Mouse (Mus musculus): Measurements from ENCODE around the gene Rab11fip4. TPM values are rescaled to one million over a fixed set of nuclear protein-coding genes. Genes with fewer than 3 reads are reported as not detected.

Rab11fip4 gene
- polyA plus RNA-seq, 1 experiment from 2014 or later = 0.26 TPM

DNA sequence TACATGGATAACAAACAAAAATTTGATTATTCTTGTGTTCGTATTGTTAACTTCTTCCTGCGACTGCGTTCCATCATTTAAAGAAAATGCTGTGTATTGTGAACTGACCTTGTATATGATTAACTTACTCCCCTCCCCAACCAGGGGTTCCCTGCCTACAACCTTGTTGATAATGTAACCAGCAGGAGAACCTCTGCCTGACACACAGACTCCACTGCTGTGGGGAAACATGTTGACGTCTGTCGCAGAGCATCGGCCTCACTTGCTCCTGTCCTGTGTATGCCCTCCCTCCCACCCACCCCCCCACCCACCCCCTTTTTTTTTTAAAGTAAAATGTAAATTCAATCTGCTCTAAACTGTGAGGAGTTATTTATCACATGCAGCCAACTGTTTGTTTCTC is 9.8 kb upstream of the Rab11fip4 start:
- H3K27ac ChIP-seq = no peak overlapping the region
- WGBS = 86% methylated on average over 6 of the region's 6 CpGs
- H3K4me2 ChIP-seq = no peak overlapping the region
- H3K36me3 ChIP-seq = peaks cover 11% of the 10 kb centered on the region; the same call in 1 of the 2 replicates
- no peak for ATAC-seq (replicated peaks; ENCODE audit: insufficient number of reproducible peaks, insufficient read depth, low FRiP score, low read depth)
- H3K4me3 ChIP-seq = no peak overlapping the region
- H3K9me3 ChIP-seq (replicated peaks) = no peaks in the 10 kb centered on the region
- H3K27me3 ChIP-seq = no peaks in the 10 kb centered on the region
- H3K9ac ChIP-seq = no peak overlapping the region
- H3K4me1 ChIP-seq (replicated peaks) = no peaks in the 10 kb centered on the region; the same call in 1 of the 2 replicates

DNA sequence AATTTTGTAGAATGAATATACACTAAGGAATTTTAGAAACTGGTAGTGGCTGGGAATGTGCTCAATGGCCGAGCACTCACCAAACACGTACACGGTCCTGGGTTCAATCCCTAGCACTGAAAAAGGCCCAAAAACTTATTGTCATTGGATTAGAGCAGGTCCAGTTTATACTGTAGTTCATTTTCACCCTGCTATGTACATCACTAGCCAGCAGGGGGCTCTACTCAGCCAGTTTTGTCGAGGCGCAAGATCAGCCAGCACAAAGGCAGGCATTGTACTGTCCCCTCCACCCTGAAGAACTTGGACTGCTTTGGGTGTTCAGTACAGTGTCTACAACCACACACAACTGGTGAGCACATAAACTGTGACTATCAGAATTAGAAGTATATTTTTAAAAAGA is 6.8 kb upstream of the Rab11fip4 start:
- WGBS = 11% methylated on average over 5 of the region's 5 CpGs
- no peak overlapping the region for H3K4me3 ChIP-seq
- no peaks in the 10 kb centered on the region for H3K9me3 ChIP-seq (replicated peaks)
- no peak overlapping the region for H3K9ac ChIP-seq
- H3K27me3 ChIP-seq = peaks cover 19% of the 10 kb centered on the region
- H3K4me2 ChIP-seq = no peak overlapping the region
- no peak for ATAC-seq (replicated peaks; ENCODE audit: insufficient number of reproducible peaks, insufficient read depth, low FRiP score, low read depth)
- H3K4me1 ChIP-seq (replicated peaks) = no peaks in the 10 kb centered on the region; the same call in 1 of the 2 replicates
- H3K36me3 ChIP-seq = peaks cover 4% of the 10 kb centered on the region; the same call in 1 of the 2 replicates
- no peak overlapping the region for H3K27ac ChIP-seq

DNA sequence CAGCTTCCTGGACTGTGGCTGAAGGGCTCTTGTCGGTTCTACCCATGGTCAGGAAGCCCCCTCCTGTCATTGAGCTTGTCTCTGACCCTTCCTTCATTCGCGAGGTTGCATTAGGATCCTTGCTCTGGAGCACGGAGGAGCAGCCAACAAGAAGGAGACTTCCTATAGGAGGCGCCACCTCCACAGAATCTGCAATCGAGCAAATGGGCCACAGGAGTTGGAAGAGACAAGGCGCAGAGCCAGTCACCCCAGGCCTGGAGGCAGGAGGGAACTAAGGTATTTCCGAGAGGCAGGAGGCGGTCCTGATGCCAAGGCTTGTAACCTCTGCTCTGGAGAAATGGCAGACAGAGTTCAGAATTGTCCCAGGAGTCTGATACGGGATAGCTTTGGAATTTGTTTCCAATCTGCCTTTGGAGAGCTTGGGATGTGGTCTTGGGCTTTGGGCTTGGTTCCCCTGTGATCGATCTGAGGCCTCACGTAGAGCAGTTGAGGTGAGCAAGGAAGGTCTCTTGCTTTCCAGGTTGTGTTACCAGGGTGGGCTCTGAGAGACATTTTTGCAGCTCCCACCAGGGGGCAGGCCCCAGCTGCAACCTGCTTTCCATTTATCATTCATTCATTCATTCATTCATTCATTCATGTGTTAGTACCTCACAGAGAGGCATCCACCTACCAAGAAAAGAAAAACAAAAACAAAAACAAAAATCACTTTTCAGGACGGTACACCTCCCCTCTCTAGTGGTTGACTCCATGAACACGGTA is 1.5 kb upstream of the Rab11fip4 start:
- Histone ChIP-seq H3K4me2 (no peak overlapping the region), H3K4me1 (replicated peaks) (peaks cover 12% of the 10 kb centered on the region), H3K27ac (no peak overlapping the region), H3K9ac (no peak overlapping the region), H3K4me3 (no peak overlapping the region), H3K27me3 (peaks cover 68% of the 10 kb centered on the region), H3K9me3 (replicated peaks) (no peaks in the 10 kb centered on the region), H3K36me3 (no peaks in the 10 kb centered on the region)
- 44% methylated on average over 14 of the region's 14 CpGs for WGBS
- no peak for ATAC-seq (replicated peaks; ENCODE audit: insufficient number of reproducible peaks, insufficient read depth, low FRiP score, low read depth)

DNA sequence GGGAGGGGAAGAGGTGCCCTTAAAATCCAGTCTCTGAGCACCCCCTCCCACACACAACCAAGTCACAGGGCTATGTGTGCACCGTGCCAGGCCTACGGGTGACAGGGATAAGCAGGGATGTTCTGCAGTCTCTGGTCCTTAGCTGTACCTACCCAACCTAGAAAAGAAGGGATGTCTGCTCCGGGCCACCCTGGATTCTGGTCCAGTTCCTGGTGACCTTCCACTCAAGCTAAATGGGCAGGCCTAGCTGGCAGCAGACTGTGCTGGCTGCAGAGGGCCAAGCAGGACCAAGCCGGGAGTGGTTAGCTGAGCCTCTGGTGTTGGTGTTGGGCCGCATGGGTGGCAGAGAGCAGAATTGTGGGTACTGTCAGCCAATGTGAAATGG is 571 bp downstream of the Rab11fip4 start:
- 32% methylated on average over 5 of the region's 5 CpGs for WGBS
- no peaks in the 10 kb centered on the region for H3K36me3 ChIP-seq
- peak overlapping the region; percentile 50; the same call in 1 of the 2 replicates for H3K9ac ChIP-seq
- no peaks in the 10 kb centered on the region for H3K9me3 ChIP-seq (replicated peaks)
- H3K4me1 ChIP-seq (replicated peaks) = peaks cover 12% of the 10 kb centered on the region
- no peak for ATAC-seq (replicated peaks; ENCODE audit: insufficient number of reproducible peaks, insufficient read depth, low FRiP score, low read depth)
- peak overlapping the region; percentile 98 for H3K4me2 ChIP-seq
- no peak overlapping the region for H3K27ac ChIP-seq
- peaks cover 73% of the 10 kb centered on the region for H3K27me3 ChIP-seq
- peak overlapping the region; percentile 61 for H3K4me3 ChIP-seq

DNA sequence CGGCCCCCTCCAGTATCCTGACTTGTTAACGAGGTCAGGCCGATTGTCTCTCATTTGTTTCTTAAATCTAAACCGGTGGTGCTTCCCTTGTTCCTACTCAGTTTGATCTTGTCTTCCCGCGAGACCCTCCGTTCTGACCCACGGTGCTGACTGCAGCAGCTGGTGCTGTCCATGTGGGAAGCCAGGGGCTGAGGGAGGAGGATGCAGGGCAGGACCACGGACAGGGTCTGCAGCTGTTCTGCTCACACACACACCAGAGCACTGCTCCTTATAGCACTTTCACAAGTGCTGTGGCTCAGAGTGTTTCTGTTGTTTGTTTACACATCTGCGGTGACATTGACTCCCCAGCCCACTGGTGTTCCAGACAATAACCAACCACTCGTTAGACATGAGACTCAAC is 2.5 kb downstream of the Rab11fip4 start:
- no peaks in the 10 kb centered on the region for H3K9me3 ChIP-seq (replicated peaks)
- H3K36me3 ChIP-seq = no peaks in the 10 kb centered on the region
- H3K27ac ChIP-seq = no peak overlapping the region
- H3K27me3 ChIP-seq = peaks cover 61% of the 10 kb centered on the region
- WGBS = 28% methylated on average over 11 of the region's 11 CpGs
- no peak overlapping the region for H3K4me3 ChIP-seq
- no peak for ATAC-seq (replicated peaks; ENCODE audit: insufficient number of reproducible peaks, insufficient read depth, low FRiP score, low read depth)
- H3K4me1 ChIP-seq (replicated peaks) = peaks cover 12% of the 10 kb centered on the region
- no peak overlapping the region for H3K9ac ChIP-seq
- H3K4me2 ChIP-seq = no peak overlapping the region

DNA sequence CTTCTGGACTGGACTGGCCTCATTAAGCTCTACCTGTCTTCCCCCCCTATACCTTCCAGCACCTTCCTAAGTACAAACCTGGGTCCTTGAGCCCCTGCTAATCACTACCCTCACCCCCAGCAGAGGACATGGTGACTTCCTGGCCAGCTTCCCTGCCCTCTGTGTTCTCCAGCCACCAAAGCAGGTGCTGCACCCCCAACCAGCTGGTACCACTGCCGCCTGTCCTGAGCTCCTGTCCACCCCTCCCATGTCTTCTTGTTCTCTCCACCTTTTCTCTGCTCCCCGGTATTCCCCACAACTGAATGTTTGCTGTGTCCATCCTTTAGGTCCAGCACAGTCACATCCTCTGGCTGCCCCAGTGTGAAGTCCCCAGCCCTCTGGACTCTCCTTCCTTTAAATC is 19.4 kb downstream of the Rab11fip4 start:
- Histone ChIP-seq H3K9ac (no peak overlapping the region), H3K27ac (no peak overlapping the region), H3K9me3 (replicated peaks) (no peaks in the 10 kb centered on the region), H3K27me3 (peaks cover 15% of the 10 kb centered on the region), H3K4me2 (peak overlapping the region; percentile 33; the same call in 1 of the 2 replicates), H3K4me1 (replicated peaks) (peaks cover 14% of the 10 kb centered on the region), H3K4me3 (no peak overlapping the region), H3K36me3 (no peaks in the 10 kb centered on the region)
- 56% methylated on average over 2 of the region's 2 CpGs for WGBS
- no peak for ATAC-seq (replicated peaks; ENCODE audit: insufficient number of reproducible peaks, insufficient read depth, low FRiP score, low read depth)

DNA sequence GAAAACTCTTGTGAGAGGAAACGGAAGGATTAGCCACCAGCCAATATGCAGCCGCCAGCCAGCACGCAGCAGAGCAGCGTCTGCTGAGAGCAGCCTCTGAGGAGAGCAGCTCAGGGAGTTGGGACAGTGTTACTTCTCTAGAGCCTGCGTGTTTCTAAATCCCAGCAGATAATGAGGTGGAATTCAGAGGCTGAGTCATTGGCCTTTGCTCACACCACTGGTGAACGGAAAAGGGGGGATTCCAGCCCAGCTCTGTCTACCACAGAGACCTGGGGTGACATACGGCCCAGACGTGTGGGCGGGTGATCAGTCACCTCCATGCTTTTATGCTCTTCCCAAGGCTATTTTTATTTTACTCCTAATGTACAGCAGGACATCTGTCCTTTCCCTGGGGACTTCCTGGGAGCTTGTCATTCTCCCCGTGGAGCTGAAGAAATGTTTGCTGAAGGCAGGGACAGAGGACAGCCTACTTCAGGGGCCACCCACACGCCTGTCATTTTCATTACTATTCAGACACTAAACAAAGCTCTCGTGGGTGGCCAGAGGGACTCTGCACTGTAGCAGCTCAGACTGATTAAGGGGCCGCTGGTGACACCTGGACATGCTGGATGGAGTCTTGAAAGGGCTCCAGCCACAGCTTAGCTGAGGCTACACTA is 20.1 kb downstream of the Rab11fip4 start:
- peaks cover 14% of the 10 kb centered on the region for H3K4me1 ChIP-seq (replicated peaks)
- no peak overlapping the region for H3K4me3 ChIP-seq
- peak overlapping the region; percentile 33 for H3K4me2 ChIP-seq
- H3K9ac ChIP-seq = no peak overlapping the region
- no peaks in the 10 kb centered on the region for H3K9me3 ChIP-seq (replicated peaks)
- H3K36me3 ChIP-seq = no peaks in the 10 kb centered on the region
- 14% methylated on average over 13 of the region's 13 CpGs for WGBS
- ATAC-seq (replicated peaks; ENCODE audit: insufficient number of reproducible peaks, insufficient read depth, low FRiP score, low read depth) = no peak; the same call in 1 of the 2 replicates
- no peak overlapping the region for H3K27ac ChIP-seq
- H3K27me3 ChIP-seq = peaks cover 15% of the 10 kb centered on the region

DNA sequence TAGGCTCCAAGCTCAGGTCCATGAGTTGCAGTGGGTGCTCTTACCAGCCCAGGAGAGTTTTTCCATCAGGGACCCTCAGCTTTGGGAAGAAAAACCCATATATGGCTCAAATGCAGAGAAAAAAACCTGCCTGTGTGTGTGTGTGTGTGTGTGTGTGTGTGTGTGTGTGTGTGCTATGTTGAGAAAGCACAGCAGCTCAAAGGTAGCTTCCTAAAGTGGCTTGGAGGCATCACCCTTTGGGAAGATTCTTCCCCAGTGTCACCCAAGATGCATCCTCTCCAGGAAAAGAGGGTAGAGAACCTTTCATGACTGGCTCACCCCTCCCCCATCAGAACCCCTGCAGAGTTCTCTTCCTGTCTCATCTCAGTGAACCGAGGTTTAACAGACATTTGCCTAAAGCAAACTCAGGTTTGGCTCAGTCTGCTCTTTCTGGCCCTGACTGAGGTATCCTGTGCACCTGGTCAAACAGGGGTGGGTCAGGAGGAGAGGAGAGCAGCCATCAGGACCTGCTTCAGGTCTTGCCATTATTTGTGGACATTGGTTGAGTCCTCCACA is 21.1 kb downstream of the Rab11fip4 start:
- Histone ChIP-seq H3K27ac (no peak overlapping the region), H3K9me3 (replicated peaks) (no peaks in the 10 kb centered on the region), H3K27me3 (peaks cover 14% of the 10 kb centered on the region), H3K4me3 (no peak overlapping the region), H3K4me1 (replicated peaks) (peaks cover 14% of the 10 kb centered on the region), H3K4me2 (no peak overlapping the region), H3K36me3 (no peaks in the 10 kb centered on the region), H3K9ac (no peak overlapping the region)
- WGBS = 37% methylated on average over 1 of the region's 1 CpGs
- ATAC-seq (replicated peaks; ENCODE audit: insufficient number of reproducible peaks, insufficient read depth, low FRiP score, low read depth) = no peak

DNA sequence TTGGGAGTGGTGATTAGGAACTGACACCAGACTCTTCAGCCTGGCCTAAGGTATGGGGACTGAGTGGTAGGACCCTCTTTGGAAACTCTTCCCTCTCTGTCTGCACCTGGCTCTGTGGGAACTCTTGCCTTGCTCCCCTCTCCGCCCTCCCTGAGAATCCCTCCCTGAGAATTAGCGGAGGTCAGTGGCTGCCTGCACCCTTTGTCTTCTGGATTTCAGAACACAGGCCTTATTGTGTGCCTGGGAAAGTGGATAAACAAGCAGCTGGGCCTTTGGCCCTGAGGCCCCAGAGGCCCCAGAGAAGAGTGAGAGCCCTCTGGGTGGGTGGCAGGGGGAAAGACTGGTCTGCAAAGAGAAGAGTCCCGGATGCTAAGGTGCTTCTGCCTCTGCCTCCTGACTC is 22.1 kb downstream of the Rab11fip4 start:
- no peaks in the 10 kb centered on the region for H3K36me3 ChIP-seq
- H3K27ac ChIP-seq = no peak overlapping the region
- peaks cover 9% of the 10 kb centered on the region for H3K27me3 ChIP-seq
- no peak overlapping the region for H3K9ac ChIP-seq
- no peak overlapping the region for H3K4me2 ChIP-seq
- peaks cover 14% of the 10 kb centered on the region for H3K4me1 ChIP-seq (replicated peaks)
- no peak for ATAC-seq (replicated peaks; ENCODE audit: insufficient number of reproducible peaks, insufficient read depth, low FRiP score, low read depth)
- WGBS = 65% methylated on average over 3 of the region's 3 CpGs
- no peaks in the 10 kb centered on the region for H3K9me3 ChIP-seq (replicated peaks)
- no peak overlapping the region for H3K4me3 ChIP-seq

DNA sequence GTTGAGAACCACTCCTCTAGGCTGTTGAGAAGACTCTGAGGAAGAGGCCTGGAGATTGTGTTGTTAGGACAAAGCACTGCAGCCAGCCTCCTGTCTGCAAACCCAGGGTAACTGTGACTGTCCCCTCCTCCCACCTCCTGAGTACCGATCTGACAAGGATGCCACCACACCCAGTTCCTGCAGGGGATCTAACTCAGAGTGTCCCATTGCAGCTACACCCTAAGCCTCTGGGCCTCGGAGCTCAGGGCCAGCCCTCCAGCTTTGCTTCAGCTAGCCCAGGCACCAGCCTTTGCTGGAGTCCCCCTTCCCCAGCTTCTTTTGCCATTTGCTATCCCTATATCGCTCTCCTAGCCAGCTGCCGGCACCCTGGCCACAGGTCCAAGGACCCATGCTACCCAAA is 22.7 kb downstream of the Rab11fip4 start:
- 49% methylated on average over 4 of the region's 4 CpGs for WGBS
- no peak for ATAC-seq (replicated peaks; ENCODE audit: insufficient number of reproducible peaks, insufficient read depth, low FRiP score, low read depth)
- no peak overlapping the region for H3K4me3 ChIP-seq
- no peaks in the 10 kb centered on the region for H3K9me3 ChIP-seq (replicated peaks)
- H3K4me1 ChIP-seq (replicated peaks) = peaks cover 14% of the 10 kb centered on the region
- H3K27ac ChIP-seq = no peak overlapping the region
- H3K9ac ChIP-seq = no peak overlapping the region
- H3K27me3 ChIP-seq = peaks cover 9% of the 10 kb centered on the region
- no peaks in the 10 kb centered on the region for H3K36me3 ChIP-seq
- no peak overlapping the region for H3K4me2 ChIP-seq

DNA sequence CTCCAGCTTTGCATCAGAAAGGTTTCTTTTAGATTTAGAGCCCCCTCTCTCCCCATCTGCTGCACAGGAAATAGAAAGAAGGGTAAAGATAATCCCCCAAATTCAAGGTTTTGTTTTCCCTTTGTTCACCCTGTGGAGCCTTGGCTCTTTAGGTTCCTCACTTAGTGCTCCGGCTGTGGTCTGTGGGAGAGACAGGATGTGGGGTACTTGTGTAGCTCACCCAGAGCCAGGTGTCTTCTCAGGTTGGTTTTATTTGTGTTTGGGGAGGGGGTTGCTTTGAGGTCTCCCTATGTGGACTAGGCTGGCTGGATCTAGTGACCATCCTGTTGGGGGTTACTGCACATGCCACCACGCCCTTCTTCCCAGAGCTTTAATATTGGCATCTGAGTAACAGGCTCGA is 23.9 kb downstream of the Rab11fip4 start:
- H3K36me3 ChIP-seq = no peaks in the 10 kb centered on the region
- H3K9ac ChIP-seq = no peak overlapping the region
- H3K9me3 ChIP-seq (replicated peaks) = no peaks in the 10 kb centered on the region
- peaks cover 14% of the 10 kb centered on the region for H3K4me1 ChIP-seq (replicated peaks)
- H3K4me3 ChIP-seq = no peak overlapping the region
- 78% methylated on average over 3 of the region's 3 CpGs for WGBS
- H3K27ac ChIP-seq = no peak overlapping the region
- H3K4me2 ChIP-seq = no peak overlapping the region
- H3K27me3 ChIP-seq = peaks cover 9% of the 10 kb centered on the region
- ATAC-seq (replicated peaks; ENCODE audit: insufficient number of reproducible peaks, insufficient read depth, low FRiP score, low read depth) = no peak

All from heart, embryonic 15.5 days (tissue).